Mouse (Mus musculus): ENCODE measurements around the gene Set. TPM values are rescaled to one million over a fixed set of nuclear protein-coding genes. Genes with fewer than 3 reads are reported as not detected.
"Not testable (repeated sequence)": the region's sequence is repeated elsewhere in the genome, so short reads cannot be mapped to it uniquely, and the experiment has no call there.

The Set gene
- polyA plus RNA-seq, 2 experiments = 159 to 179 TPM

- peak within 1 kb of the TSS; percentile 68 for H3K9ac ChIP-seq (replicated peaks)
- peak within 1 kb of the TSS; percentile 74 for H3K4me2 ChIP-seq (ENCODE audit: low read depth)
- no peaks in the 10 kb centered on the region for H3K36me3 ChIP-seq (replicated peaks; ENCODE audit: control insufficient read depth, insufficient read depth, low read depth)
- TF ChIP-seq CTCF (IDR thresholded peaks at IDR 0.05; ENCODE audit: low read depth) (no peak), EP300 (IDR thresholded peaks at IDR 0.05; ENCODE audit: low read depth) (0 out of 2 replicates have a peak, but pooled peaks have one; percentile 9)
- peaks cover 11 to 16% of the 10 kb centered on the region in 2 experiments for H3K4me1 ChIP-seq (replicated peaks; ENCODE audit: control insufficient read depth in 2 of 2, insufficient read depth in 2 of 2, low read length in 1 of 2)
- no peaks in the 10 kb centered on the region; the same call in 1 of the 2 replicates for H3K27me3 ChIP-seq (ENCODE audit: control insufficient read depth, insufficient read depth, low read length)
- ATAC-seq (ENCODE audit: insufficient read depth) (peak; percentile 93), DNase-seq (ENCODE audit: low read depth in 3 of 3, low spot score in 3 of 3) (peak; percentile 93 to 94 (median 94))
- H3K9me3 ChIP-seq (ENCODE audit: control insufficient read depth, low read length) = no peaks in the 10 kb centered on the region
- peak within 1 kb of the TSS; percentile 63 for H3K27ac ChIP-seq
- under 1% methylated on average over 54 of the region's 54 CpGs for WGBS (ENCODE audit: insufficient replicate concordance)
- peak within 1 kb of the TSS; percentile 64 to 70 for H3K4me3 ChIP-seq (ENCODE audit: insufficient read depth in 1 of 2, low read depth in 2 of 2, low read length in 2 of 2)
These were observed 8.3 kb upstream of the Set start, which contains the start of gene Wdr34 for GRCm38 (mm10) chr2:30048699-30049388. TSS of gene Wdr34 (minus strand) at chr2:30048881.

DNA sequence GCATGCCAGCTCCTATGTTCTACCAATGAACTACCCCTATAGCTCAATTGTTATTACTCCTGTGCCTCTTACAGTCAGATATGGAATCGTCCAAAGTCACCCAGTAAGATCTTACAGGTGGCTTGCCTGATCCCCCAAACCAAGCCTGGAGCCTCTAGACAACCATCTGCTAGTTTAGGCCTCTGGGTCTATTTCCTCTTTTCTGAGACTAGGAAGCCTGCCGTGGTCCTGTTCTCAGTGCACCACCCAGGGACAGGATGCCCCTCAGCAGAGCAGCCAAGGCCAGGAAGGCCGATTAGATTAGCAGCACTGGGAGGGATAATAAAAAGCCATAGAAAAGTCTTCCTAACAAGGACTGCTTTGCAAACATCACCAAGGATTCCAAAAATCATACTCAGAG lies 7.3 kb upstream of the Set start:
- Histone ChIP-seq H3K27me3 (ENCODE audit: control insufficient read depth, insufficient read depth, low read length) (no peaks in the 10 kb centered on the region; the same call in 1 of the 2 replicates), H3K4me1 (replicated peaks; ENCODE audit: control insufficient read depth in 2 of 2, insufficient read depth in 2 of 2, low read length in 1 of 2) (peaks cover 11 to 16% of the 10 kb centered on the region in 2 experiments), H3K4me2 (ENCODE audit: low read depth) (peak overlapping the region; percentile 74; the same call in 1 of the 2 replicates), H3K36me3 (replicated peaks; ENCODE audit: control insufficient read depth, insufficient read depth, low read depth) (no peaks in the 10 kb centered on the region), H3K27ac (no peak overlapping the region), H3K9me3 (ENCODE audit: control insufficient read depth, low read length) (no peaks in the 10 kb centered on the region), H3K4me3 (ENCODE audit: insufficient read depth in 1 of 2, low read depth in 2 of 2, low read length in 2 of 2) (no peak overlapping the region), H3K9ac (replicated peaks) (no peak overlapping the region)
- no peak for ATAC-seq (ENCODE audit: insufficient read depth)
- WGBS (ENCODE audit: insufficient replicate concordance) = 11% methylated on average over 3 of the region's 3 CpGs
- no peak for DNase-seq (ENCODE audit: low read depth in 3 of 3, low spot score in 3 of 3)
- TF ChIP-seq EP300 (IDR thresholded peaks at IDR 0.05; ENCODE audit: low read depth) (no peak), CTCF (IDR thresholded peaks at IDR 0.05; ENCODE audit: low read depth) (no peak)

- WGBS (ENCODE audit: insufficient replicate concordance) = 29% methylated on average over 6 of the region's 6 CpGs
- no peaks in the 10 kb centered on the region for H3K9me3 ChIP-seq (ENCODE audit: control insufficient read depth, low read length)
- ATAC-seq (ENCODE audit: insufficient read depth) (no peak), DNase-seq (ENCODE audit: low read depth in 3 of 3, low spot score in 3 of 3) (no peak)
- H3K27me3 ChIP-seq (ENCODE audit: control insufficient read depth, insufficient read depth, low read length) = no peaks in the 10 kb centered on the region; the same call in 1 of the 2 replicates
- H3K9ac ChIP-seq (replicated peaks) = no peak overlapping the region
- TF ChIP-seq EP300 (IDR thresholded peaks at IDR 0.05; ENCODE audit: low read depth) (no peak), CTCF (IDR thresholded peaks at IDR 0.05; ENCODE audit: low read depth) (peak; percentile 58)
- no peak overlapping the region for H3K4me2 ChIP-seq (ENCODE audit: low read depth)
- no peak overlapping the region for H3K27ac ChIP-seq
- H3K4me3 ChIP-seq (ENCODE audit: insufficient read depth in 1 of 2, low read depth in 2 of 2, low read length in 2 of 2) = no peak overlapping the region
- H3K36me3 ChIP-seq (replicated peaks; ENCODE audit: control insufficient read depth, insufficient read depth, low read depth) = no peaks in the 10 kb centered on the region
- peaks cover 11 to 18% of the 10 kb centered on the region in 2 experiments for H3K4me1 ChIP-seq (replicated peaks; ENCODE audit: control insufficient read depth in 2 of 2, insufficient read depth in 2 of 2, low read length in 1 of 2)
These were observed 5.0 kb upstream of the Set start for GRCm38 (mm10) chr2:30051992-30052761.

GRCm38 (mm10) chr2:30055310-30055709 lies 1.9 kb upstream of the Set start:
- DNase-seq (ENCODE audit: low read depth in 3 of 3, low spot score in 3 of 3); H3K27me3 ChIP-seq (ENCODE audit: control insufficient read depth, insufficient read depth, low read length); ATAC-seq (ENCODE audit: insufficient read depth); H3K9me3 ChIP-seq (ENCODE audit: control insufficient read depth, low read length); H3K9ac ChIP-seq (replicated peaks); H3K4me2 ChIP-seq (ENCODE audit: low read depth); H3K4me1 ChIP-seq (replicated peaks; ENCODE audit: control insufficient read depth in 2 of 2, insufficient read depth in 2 of 2, low read length in 1 of 2); H3K27ac ChIP-seq; H3K4me3 ChIP-seq (ENCODE audit: insufficient read depth in 1 of 2, low read depth in 2 of 2, low read length in 2 of 2); H3K36me3 ChIP-seq (replicated peaks; ENCODE audit: control insufficient read depth, insufficient read depth, low read depth): not testable (repeated sequence)
- 76% methylated on average over 3 of the region's 3 CpGs for WGBS (ENCODE audit: insufficient replicate concordance)

DNA sequence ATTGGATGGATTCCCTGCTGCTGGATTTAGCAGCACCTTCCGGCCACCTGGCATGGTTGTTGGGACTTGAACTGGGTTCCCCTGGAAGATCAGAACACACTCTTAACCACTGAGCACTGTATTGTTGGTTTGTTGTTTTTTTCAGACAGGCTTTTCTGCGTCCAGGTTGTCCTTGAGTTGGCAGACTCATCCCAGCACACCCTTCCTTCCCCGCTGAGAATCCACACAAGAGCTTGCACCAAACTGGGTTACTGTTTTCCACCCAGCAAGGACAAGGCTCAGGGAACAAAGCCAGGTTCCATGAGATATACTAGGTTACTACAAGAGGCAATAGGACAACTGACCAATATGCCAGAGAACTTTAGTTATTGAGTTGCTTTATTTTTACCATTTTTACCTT lies 442 bp upstream of the Set start:
- DNase-seq (ENCODE audit: low read depth in 3 of 3, low spot score in 3 of 3) = no peak
- Histone ChIP-seq H3K9ac (replicated peaks) (no peak overlapping the region), H3K4me1 (replicated peaks; ENCODE audit: control insufficient read depth in 2 of 2, insufficient read depth in 2 of 2, low read length in 1 of 2) (peaks cover 0 to 10% of the 10 kb centered on the region in 2 experiments; a peak in 3 of 4 replicates), H3K9me3 (ENCODE audit: control insufficient read depth, low read length) (no peaks in the 10 kb centered on the region), H3K27me3 (ENCODE audit: control insufficient read depth, insufficient read depth, low read length) (no peaks in the 10 kb centered on the region; the same call in 1 of the 2 replicates), H3K27ac (no peak overlapping the region), H3K4me3 (ENCODE audit: insufficient read depth in 1 of 2, low read depth in 2 of 2, low read length in 2 of 2) (no peak overlapping the region), H3K4me2 (ENCODE audit: low read depth) (no peak overlapping the region), H3K36me3 (replicated peaks; ENCODE audit: control insufficient read depth, insufficient read depth, low read depth) (no peaks in the 10 kb centered on the region)
- no peak for ATAC-seq (ENCODE audit: insufficient read depth)
- 69% methylated on average over 3 of the region's 3 CpGs for WGBS (ENCODE audit: insufficient replicate concordance)
- TF ChIP-seq CTCF (IDR thresholded peaks at IDR 0.05; ENCODE audit: low read depth) (no peak), EP300 (IDR thresholded peaks at IDR 0.05; ENCODE audit: low read depth) (no peak)
